ENCODE assay signal across 8 mouse cellular contexts in genomic region chr11:69045531-69046394, GRCm38 (mm10). TPM values are rescaled to one million over a fixed set of nuclear protein-coding genes. Genes with fewer than 3 reads are reported as not detected.
DNase-seq lines count a peak whose midpoint lies in the region; ATAC-seq and TF ChIP-seq lines count a peak whose summit lies in the region.

Gene Aurkb (plus strand): TSS chr11:69045647.

- H3K4me3 ChIP-seq in cerebellum, adult 2 months (replicated peaks; ENCODE audit: insufficient read depth, low read depth, low read length) = peak within 1 kb of the TSS; percentile 65
- H3K4me3 ChIP-seq in forebrain, embryonic 16.5 days (replicated peaks; ENCODE audit: low read length) = peak within 1 kb of the TSS; percentile 65

- no peak for TF ChIP-seq POLR2A in cerebellum, adult 2 months (IDR thresholded peaks at IDR 0.05; ENCODE audit: borderline replicate concordance, insufficient read depth, low read length)

- H3K4me1 ChIP-seq in cerebellum, adult 2 months (ENCODE audit: control insufficient read depth, insufficient read depth, low read length) = no peaks in the 10 kb centered on the region
- H3K4me1 ChIP-seq in forebrain, embryonic 16.5 days (replicated peaks; ENCODE audit: control insufficient read depth, insufficient read depth, low read length) = peaks cover 15% of the 10 kb centered on the region

- no peak for TF ChIP-seq CTCF in Patski (IDR thresholded peaks at IDR 0.05)
- TF ChIP-seq CTCF in cerebellum, adult 2 months (IDR thresholded peaks at IDR 0.05; ENCODE audit: borderline replicate concordance, insufficient read depth, low read depth, low read length) = no peak

- in situ Hi-C loops in Patski (cut with MboI; ENCODE audit: low pct_unique_long_range_greater_than_20kb) = no loop called here

- no peaks in the 10 kb centered on the region for H3K9me3 ChIP-seq in forebrain, embryonic 16.5 days (ENCODE audit: control insufficient read depth, low read length)

- POLR2A ChIA-PET in Patski (lab: Charles Lee) = interaction anchor here (2.2 kb wide), 1 partner anchor 13 kb away, joined by 8 read pairs; the partner anchor contains the start of gene Borcs6

- H3K9ac ChIP-seq in forebrain, embryonic 16.5 days (replicated peaks; ENCODE audit: low read depth, low read length) = peak within 1 kb of the TSS; percentile 57

- peak within 1 kb of the TSS; percentile 96 for H3K4me2 ChIP-seq in forebrain, embryonic 16.5 days (ENCODE audit: low read length)

- no peaks in the 10 kb centered on the region for H3K27me3 ChIP-seq in Patski
- no peaks in the 10 kb centered on the region for H3K27me3 ChIP-seq in cerebellum, adult 2 months (ENCODE audit: control insufficient read depth, insufficient read depth, low read length)
- H3K27me3 ChIP-seq in forebrain, embryonic 16.5 days (replicated peaks; ENCODE audit: control insufficient read depth, insufficient read depth, low read length) = no peaks in the 10 kb centered on the region

- 1% methylated on average over 54 of the region's 54 CpGs for WGBS in cerebellum, adult 2 months
- under 1% methylated on average over 54 of the region's 54 CpGs for WGBS in forebrain, embryonic 16.5 days

- H3K36me3 ChIP-seq in forebrain, embryonic 16.5 days (ENCODE audit: control insufficient read depth, insufficient read depth) = no peaks in the 10 kb centered on the region

- H3K27ac ChIP-seq in cerebellum, adult 2 months (ENCODE audit: insufficient read depth, low read length) = no peak within 1 kb of the TSS
- peak within 1 kb of the TSS; percentile 35; the same call in 1 of the 2 replicates for H3K27ac ChIP-seq in forebrain, embryonic 16.5 days (ENCODE audit: low read length)

- CTCF ChIA-PET in Patski (lab: Charles Lee) = no interaction called here

- DNase-seq in Patski (ENCODE audit: low read depth, low spot score) = no peak
- DNase-seq in cerebellum, adult 2 months = peak; percentile 74 to 79
- DNase-seq in layer of hippocampus, postnatal 14 days (ENCODE audit: low spot score in 2 of 2) = peak; percentile 64 to 82
- DNase-seq in lung, postnatal 4 days = peak; percentile 84 to 87
- DNase-seq in retina, postnatal 7 days (ENCODE audit: low read depth, low spot score) = peak; percentile 76
- peak; percentile 88 for DNase-seq in urinary bladder, postnatal 14 days (ENCODE audit: low spot score)

- peak; percentile 52 for ATAC-seq in Patski
- ATAC-seq in forebrain, embryonic 16.5 days = peak; percentile 77
- peak; percentile 81 to 84 for ATAC-seq in hematopoietic stem cell, adult 5-6 weeks (replicated peaks in 1 of 2; ENCODE audit: insufficient read depth in 1 of 2, low FRiP score in 2 of 2, low TSS enrichment in 1 of 2, low read depth in 1 of 2, poor library complexity in 2 of 2, severe bottlenecking in 2 of 2)

RNA-seq across cellular contexts. Expression of gene Aurkb, which starts in this region (rescaled TPM):
- polyA plus RNA-seq in Patski (2021) = 34.1 TPM
- polyA plus RNA-seq in cerebellum, adult 2 months (2012; rRNA removed) = 0.51 and 0.55 TPM in 2 replicates
- polyA plus RNA-seq in forebrain, embryonic 16.5 days (2015; fragmentation: Nextera tagmentation; extraction: Ambion mirVana) = 56.7 and 68.2 TPM in 2 replicates
- total RNA-seq in hematopoietic stem cell, adult 5-6 weeks (2017) = 56.2 and 69.2 TPM in 2 replicates
- total RNA-seq in layer of hippocampus, postnatal 14 days (2021) = 1 to 10 TPM; 2.1 to 2.3 TPM

Comparison
In these comparisons a context has a peak if more than half of its experiments do, and no peak if none do; other contexts are left out.
1. RNA of gene Aurkb (total RNA-seq): 56.2 to 69.2 TPM in hematopoietic stem cell, adult 5-6 weeks; 2.1 to 2.3 TPM in layer of hippocampus, postnatal 14 days; every median in the first group is over 10 times any median in the second.
2. RNA of gene Aurkb (polyA plus RNA-seq): 56.7 to 68.2 TPM in forebrain, embryonic 16.5 days and 34.1 TPM in Patski (single experiment); 0.51 to 0.55 TPM in cerebellum, adult 2 months; every median in the first group is over 10 times any median in the second.
3. Peak in DNase-seq and H3K4me3 ChIP-seq in cerebellum, adult 2 months; RNA of the gene not detected or under 1 TPM.
4. Peak in every context shown above with its lines, with median percentiles within 50 percentile points of each other: ATAC-seq.